Mouse (Mus musculus): Measurements from ENCODE around the gene Ubn2. TPM values are rescaled to one million over a fixed set of nuclear protein-coding genes. Genes with fewer than 3 reads are reported as not detected.
"Not testable (repeated sequence)": the region's sequence is repeated elsewhere in the genome, so short reads cannot be mapped to it uniquely, and the experiment has no call there.

Ubn2 gene
- total RNA-seq (2021) = 10 to 100 TPM; 20.4 to 31.3 TPM
- long read RNA-seq, experiment 1, partial matches to known transcripts = 6 of 14 reads
- long read RNA-seq, experiment 1, other reads (novel, unspliced or antisense) = 8 of 14 reads
- long read RNA-seq, experiment 2, full-length matches to known transcripts = 1 of 11 reads
- long read RNA-seq, experiment 2, partial matches to known transcripts = 3 of 11 reads
- long read RNA-seq, experiment 2, other reads (novel, unspliced or antisense) = 7 of 11 reads

- DNase-seq = peak; percentile 98
Observed at GRCm38 (mm10) chr6:38433261-38434033, at the start of gene Ubn2. TSS of gene Ubn2 (plus strand) at chr6:38433950.

GRCm38 (mm10) chr6:38389671-38390070, 44.1 kb upstream of the Ubn2 start:
- peak; percentile 12 for DNase-seq

GRCm38 (mm10) chr6:38432457-38432856, 1.3 kb upstream of the Ubn2 start:
- not testable (repeated sequence) for DNase-seq

- peak; percentile 75 for DNase-seq
Observed at GRCm38 (mm10) chr6:38434055-38435023, 589 bp downstream of the Ubn2 start.

GRCm38 (mm10) chr6:38443842-38444241, 10.1 kb downstream of the Ubn2 start:
- DNase-seq = no peak

- no peak for DNase-seq
Observed at GRCm38 (mm10) chr6:38448295-38448694, 14.5 kb downstream of the Ubn2 start.

- no peak for DNase-seq
Observed at GRCm38 (mm10) chr6:38453049-38453448, 19.3 kb downstream of the Ubn2 start.

- not testable (repeated sequence) for DNase-seq
Observed at GRCm38 (mm10) chr6:38456425-38456824, 22.7 kb downstream of the Ubn2 start.

GRCm38 (mm10) chr6:38458075-38458474, 24.3 kb downstream of the Ubn2 start:
- DNase-seq = no peak

DNA sequence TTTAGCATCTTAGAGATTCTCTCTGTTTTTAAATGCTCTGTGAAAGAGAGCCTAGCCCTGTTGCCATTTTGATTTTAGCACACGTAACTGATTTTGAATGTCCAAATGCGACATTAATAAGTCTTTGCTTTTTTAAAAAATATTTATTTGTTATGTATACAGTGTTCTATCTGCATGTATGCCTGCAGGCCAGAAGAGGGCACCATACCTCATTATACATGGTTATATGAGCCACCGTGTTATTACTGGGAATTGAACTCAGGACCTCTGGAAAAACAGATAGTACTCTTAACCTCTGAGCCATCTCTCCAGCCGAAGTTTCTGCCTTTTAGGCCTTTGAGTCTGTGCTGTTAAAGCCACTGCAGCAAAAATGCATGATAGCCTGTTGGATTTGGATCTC, 35.8 kb downstream of the Ubn2 start:
- DNase-seq = no peak

- DNase-seq = no peak
Observed at GRCm38 (mm10) chr6:38481694-38482371, 48.1 kb downstream of the Ubn2 start.

GRCm38 (mm10) chr6:38492550-38492949, 58.8 kb downstream of the Ubn2 start:
- peak; percentile 61 for DNase-seq

- DNase-seq = no peak
Observed at GRCm38 (mm10) chr6:38495641-38496040, 61.9 kb downstream of the Ubn2 start.

- DNase-seq = no peak
Observed at GRCm38 (mm10) chr6:38512096-38512495, 78.3 kb downstream of the Ubn2 start.

- no peak for DNase-seq
Observed at GRCm38 (mm10) chr6:38512830-38513229, 79.1 kb downstream of the Ubn2 start.

GRCm38 (mm10) chr6:38515201-38515600, 81.5 kb downstream of the Ubn2 start:
- DNase-seq = peak; percentile 43

DNA sequence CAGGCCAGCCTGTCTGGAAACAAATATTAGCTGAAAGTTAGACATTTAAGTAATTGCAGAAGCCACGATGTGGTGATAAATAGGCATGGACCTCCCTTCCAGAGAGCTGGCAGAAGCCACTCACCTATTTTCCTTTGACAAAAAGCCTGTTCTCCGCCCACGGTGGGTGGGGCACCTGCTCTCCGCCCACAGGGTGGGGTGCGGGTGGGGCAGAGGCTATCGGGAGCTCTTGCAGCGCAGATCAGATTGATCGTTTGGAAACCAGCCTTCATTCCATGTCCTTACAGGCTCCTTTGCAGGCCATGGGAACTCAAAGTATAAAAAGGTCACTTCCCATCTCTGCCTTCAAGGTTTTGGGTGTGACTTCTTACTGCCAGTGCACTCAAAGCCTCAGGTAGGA, 90.1 kb downstream of the Ubn2 start:
- DNase-seq = peak; percentile 30

GRCm38 (mm10) chr6:38531211-38531820, 97.6 kb downstream of the Ubn2 start:
- peak; percentile 36 for DNase-seq

DNA sequence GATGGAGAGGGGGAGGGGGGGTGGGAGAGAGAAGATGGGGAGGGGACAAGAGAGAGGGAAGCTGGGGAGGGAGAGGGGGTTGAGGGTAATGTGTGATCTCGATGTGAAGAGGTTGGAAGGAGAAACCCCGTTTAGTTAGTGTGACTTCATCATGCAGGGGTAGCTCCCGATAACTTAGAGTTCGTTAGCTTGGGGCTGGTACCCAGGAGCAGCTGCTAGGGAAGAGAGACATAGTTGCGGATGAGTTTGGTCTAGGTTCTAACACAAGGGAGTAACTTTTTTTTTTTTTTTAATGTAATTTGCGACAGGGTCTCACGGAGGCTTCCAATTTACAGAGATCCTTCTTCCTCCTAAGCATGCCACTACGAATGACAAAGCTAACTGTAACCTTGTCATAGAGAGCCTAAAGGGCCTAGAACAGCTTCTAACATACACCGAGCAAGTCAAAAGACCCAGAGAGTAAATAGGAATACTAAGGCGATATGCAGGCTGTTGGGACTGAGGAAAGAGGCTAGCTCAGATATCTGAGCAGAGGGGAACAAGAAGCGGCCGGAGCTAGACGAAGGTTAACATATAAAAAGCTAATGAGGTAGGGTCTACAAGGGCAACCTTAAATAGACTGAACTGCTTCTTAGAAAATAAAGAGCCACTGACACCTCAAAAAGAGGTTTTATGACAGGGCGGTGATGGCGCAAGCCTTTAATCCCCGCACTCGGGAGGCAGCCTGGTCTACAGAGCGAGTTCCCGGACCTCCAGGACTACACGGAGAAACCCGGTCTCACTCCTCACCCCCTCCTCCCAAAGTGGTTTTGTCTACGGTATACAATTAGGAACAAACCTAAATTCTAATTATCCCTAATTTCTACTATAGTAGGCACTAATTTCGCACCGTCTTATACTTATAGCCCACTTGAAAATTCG, 99.0 kb downstream of the Ubn2 start:
- peak; percentile 62 for DNase-seq
